Mouse (Mus musculus) heart, postnatal 10 days (tissue): ENCODE measurements around the gene Fam185a. TPM values are rescaled to one million over a fixed set of nuclear protein-coding genes. Genes with fewer than 3 reads are reported as not detected.

Experiments
- DNase-seq, 2 experiments: peaks; one replicate each; pipeline ENCODE4 v3.0.0; 2021
- intact Hi-C: fragments of 180-260 bp; cut with DNase I; formaldehyde crosslinking; loops from one replicate; pipeline ENCODE4 v1.15.1; 2025
- total RNA-seq, 2 experiments: library from RNA; stranded (reverse); gene quantifications; 2 replicates each; pipeline ENCODE4 v1.2.3; 2021

Gene Fam185a
- total RNA-seq, 2 experiments from 2014 or later: 10.7 to 12.3 TPM

GRCm38 (mm10) chr5:21491469-21491868 is 66.7 kb downstream of the Fam185a start:
- no peak for DNase-seq
- intact Hi-C loops: no loop called here

- no peak for DNase-seq
- intact Hi-C loops: no loop called here
Observed at GRCm38 (mm10) chr5:21492213-21492612, 67.5 kb downstream of the Fam185a start.

- DNase-seq: no peak
- intact Hi-C loops: no loop called here
Observed at GRCm38 (mm10) chr5:21493294-21493999, 68.7 kb downstream of the Fam185a start.

GRCm38 (mm10) chr5:21494781-21495180 is 70.0 kb downstream of the Fam185a start:
- DNase-seq: no peak
- intact Hi-C loops: no loop called here

- peak; percentile 59 to 60 for DNase-seq
- intact Hi-C loops: no loop called here
Observed at GRCm38 (mm10) chr5:21496321-21496720, 71.6 kb downstream of the Fam185a start.

DNA sequence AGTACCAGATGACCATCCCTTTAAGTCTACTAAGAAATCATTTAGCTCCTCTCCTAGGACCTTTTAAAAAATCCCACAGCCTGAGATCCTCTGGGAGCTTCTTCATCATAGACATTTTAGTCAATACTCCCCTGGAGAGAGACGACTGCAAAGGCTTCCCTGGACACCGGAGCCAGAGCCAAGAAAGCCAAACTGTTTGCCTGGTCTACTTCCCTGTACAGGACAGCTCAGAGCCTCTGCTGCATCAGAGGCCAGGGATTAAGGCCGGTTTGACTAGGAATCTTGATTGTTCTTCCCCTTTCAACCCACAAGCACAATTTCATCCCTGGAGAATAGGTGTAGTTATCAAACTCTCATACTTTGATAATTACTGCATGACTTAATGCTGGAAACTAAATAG is 72.1 kb downstream of the Fam185a start:
- intact Hi-C loops: no loop called here
- DNase-seq: peak in 1 of 2 experiments; percentile 27

DNA sequence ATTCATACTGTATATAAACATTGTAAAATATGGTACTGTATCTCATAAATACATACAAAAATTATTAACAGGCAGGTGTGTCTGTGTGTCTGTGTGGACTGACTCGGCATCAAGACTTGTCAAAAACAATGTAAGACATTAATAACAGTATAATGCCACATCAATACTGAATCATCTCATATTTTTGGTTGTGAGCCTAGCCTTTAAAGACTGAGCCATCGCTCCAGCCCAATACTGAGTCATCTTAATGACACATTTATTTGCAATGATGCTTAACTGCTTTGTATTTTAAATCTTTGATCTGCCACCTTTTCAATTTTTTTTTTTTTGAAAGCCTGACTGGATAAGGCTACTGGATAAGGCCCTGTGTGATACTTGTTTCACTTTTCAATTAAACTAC is 73.7 kb downstream of the Fam185a start:
- DNase-seq: no peak
- intact Hi-C loops: no loop called here

DNA sequence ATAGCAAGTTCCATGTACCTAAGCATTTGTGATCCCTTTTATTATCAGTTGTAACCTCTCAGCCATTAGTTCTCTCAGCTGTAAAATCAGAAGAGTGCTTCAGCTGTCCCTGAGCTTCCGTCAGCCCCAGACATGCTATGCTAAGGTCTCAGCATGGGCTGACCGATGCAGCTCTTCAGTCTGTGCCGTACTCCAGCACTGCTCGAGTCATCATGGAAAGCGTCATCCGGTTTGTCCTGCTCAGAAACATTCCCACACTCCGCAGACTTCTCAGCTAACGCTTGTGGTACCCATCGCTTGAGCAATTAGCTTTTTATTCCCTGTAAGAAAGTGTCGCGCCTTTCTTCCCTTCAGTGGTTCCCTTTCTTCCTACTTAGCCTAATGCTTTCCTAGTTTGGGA is 74.2 kb downstream of the Fam185a start:
- intact Hi-C loops: no loop called here
- no peak for DNase-seq

- DNase-seq: no peak
- intact Hi-C loops: no loop called here
Observed at GRCm38 (mm10) chr5:21500133-21500532, 75.4 kb downstream of the Fam185a start.

DNA sequence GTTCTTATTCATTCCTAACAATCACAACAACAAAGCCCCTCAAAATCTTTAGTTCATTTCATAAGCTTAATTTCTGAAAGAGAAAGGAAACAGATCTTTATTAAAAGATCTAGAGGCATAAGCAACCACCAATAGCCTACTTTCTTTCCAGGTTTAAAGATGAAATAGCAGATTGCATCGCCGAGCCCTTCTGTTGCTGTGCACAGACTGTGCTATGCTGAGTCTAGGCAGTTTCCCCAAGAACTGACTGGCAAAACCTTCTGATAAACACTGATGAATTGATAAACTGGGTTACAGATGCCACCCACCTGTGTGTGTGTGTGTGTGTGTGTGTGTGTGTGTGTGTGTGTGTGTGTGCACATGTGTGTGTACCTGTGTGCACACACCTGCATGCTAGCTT is 76.2 kb downstream of the Fam185a start:
- intact Hi-C loops: no loop called here
- no peak for DNase-seq

- DNase-seq: no peak
- intact Hi-C loops: no loop called here
Observed at GRCm38 (mm10) chr5:21502936-21503610, 78.3 kb downstream of the Fam185a start.

DNA sequence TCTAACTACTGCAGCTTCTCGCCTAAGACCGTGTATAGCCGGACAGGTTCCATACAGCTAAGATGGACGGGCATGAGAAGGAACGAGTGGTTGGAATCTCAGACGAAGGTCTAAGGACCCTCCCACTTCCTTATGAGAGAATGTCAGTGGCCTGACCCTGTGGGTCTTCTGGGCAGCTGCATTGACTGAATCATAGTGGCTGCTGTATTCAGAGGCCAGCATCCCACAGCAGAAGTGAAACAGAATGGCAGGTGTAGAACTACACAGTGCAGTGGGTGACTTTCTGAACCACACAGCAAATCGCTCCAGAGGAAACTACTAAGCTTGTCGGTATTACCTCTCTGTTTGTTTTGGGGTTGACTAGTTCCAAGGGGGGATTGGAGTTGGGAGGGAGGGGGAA is 80.4 kb downstream of the Fam185a start:
- intact Hi-C loops: loop anchor here (5.0 kb wide), 1 partner anchor 52 kb away; no protein-coding TSS in a partner anchor
- DNase-seq: no peak

- intact Hi-C loops: loop anchor here (5.0 kb wide), 1 partner anchor 50 kb away; no protein-coding TSS in a partner anchor
Observed at GRCm38 (mm10) chr5:21506887-21507286, 82.1 kb downstream of the Fam185a start.

GRCm38 (mm10) chr5:21509801-21510200 is 85.0 kb downstream of the Fam185a start:
- no peak for DNase-seq
- intact Hi-C loops: loop anchor here (5.0 kb wide), 1 partner anchor 48 kb away; no protein-coding TSS in a partner anchor

More at GRCm38 (mm10) chr5:21506887-21507286, 82.1 kb downstream of the Fam185a start:
- no peak for DNase-seq

DNA sequence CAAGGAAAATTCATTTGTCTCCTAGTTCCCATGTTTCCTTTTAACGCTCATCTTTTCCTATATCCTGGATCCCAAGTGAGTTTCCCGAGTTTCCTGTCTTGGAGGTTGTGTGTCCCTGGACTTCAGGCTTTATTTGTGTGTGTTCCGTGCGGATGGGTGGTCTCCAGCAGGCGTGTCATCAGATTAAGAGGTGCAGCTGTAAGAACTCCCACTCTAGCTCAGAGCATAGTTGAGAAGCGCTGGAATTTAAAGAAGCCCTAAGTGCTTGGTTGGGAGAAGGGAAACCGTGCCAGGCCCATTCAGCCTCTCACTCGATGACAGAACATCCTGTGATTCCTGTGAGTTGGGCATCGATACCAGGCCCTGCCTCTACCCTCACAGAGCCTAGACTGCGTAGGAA is 88.6 kb downstream of the Fam185a start:
- intact Hi-C loops: no loop called here
- no peak for DNase-seq

GRCm38 (mm10) chr5:21517562-21517961 is 92.8 kb downstream of the Fam185a start:
- intact Hi-C loops: no loop called here

DNA sequence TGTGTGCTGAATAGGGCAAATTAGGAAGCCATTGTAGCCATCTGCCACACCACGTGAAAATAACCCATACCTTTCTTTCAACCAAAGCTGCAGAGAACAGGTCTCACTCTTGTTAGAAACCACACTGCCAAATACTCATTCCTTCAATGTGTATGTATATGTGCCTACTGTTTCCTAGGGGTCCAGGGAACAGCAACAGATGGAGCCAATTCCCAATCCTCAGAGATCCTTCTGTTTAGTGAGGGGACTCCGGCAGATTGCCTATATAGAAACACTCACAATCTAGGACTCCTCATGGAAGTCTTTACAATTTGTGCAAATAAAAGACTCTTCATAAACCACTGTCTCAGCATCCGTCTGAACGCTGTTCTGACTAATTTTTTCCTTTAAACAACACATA is 93.4 kb downstream of the Fam185a start:
- DNase-seq: no peak
- intact Hi-C loops: no loop called here

More at GRCm38 (mm10) chr5:21517562-21517961, 92.8 kb downstream of the Fam185a start:
- no peak for DNase-seq

DNA sequence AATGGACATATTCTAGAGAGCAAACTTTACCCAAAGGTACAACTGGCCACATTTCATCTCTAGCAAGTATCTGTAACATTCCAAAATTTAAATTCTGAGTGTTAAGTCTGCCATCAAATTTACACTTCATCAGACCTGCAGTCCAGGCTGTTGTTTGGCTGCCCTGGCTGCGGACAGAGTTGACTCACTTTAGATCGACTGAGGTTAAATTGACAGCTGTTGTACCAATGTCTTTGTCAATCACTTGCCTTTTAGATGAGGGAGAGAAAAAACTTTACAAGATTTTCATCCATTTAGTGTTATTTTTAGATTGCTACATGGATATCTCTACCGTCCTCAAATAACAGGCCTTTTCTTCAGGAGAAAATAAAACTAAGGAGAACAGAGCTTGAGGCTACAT is 94.4 kb downstream of the Fam185a start:
- no peak for DNase-seq
- intact Hi-C loops: no loop called here

- intact Hi-C loops: no loop called here
- DNase-seq: no peak
Observed at GRCm38 (mm10) chr5:21526835-21527485, 102.2 kb downstream of the Fam185a start.

GRCm38 (mm10) chr5:21527488-21527911 is 102.7 kb downstream of the Fam185a start:
- intact Hi-C loops: no loop called here
- DNase-seq: peak; percentile 56 to 58

GRCm38 (mm10) chr5:21528068-21528842 is 103.5 kb downstream of the Fam185a start:
- DNase-seq: peak; percentile 51 to 68
- intact Hi-C loops: no loop called here
